Mouse (Mus musculus) embryonic fibroblast, embryonic 13.5 days (primary cell): ENCODE results near the gene Mcoln2.

ENCODE experiments used
- CTCF ChIP-seq: IDR thresholded peaks from 2 replicates; pipeline ENCODE4 v1.5.1; 2011; ENCODE audit warnings: mild to moderate bottlenecking, control low read depth, low read length, moderate library complexity, borderline replicate concordance; ENCODE audit not compliant: insufficient read depth
- POLR2A ChIP-seq: IDR thresholded peaks from 2 replicates; pipeline ENCODE4 v1.6.1; 2011; ENCODE audit warnings: low read depth, mild to moderate bottlenecking, control low read depth, low read length, moderate library complexity

DNA sequence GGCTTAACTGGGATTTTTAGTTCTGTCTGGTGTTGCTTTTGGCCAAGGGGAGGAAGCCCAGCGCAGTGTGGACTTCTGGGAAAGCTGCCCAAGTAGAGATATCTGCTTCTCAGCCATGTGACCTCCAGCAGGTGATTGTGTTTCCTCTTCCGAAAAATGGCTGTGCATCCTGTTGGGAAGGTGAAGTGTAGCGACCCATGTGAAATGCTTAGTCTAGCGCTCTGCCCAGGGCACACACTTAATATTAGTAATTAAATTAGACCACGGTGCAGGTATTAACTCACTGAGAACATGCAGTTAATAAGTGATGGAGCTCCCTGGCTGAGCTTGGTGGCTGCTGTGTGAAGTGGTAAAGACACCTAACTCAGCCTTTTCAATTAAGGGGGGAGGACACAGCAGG lies 88.0 kb downstream of the Mcoln2 start:
- TF ChIP-seq POLR2A (no peak), CTCF (no peak)
